Comparison of ENCODE assay signal across 9 mouse cellular contexts in genomic region chr4:53437110-53437755, GRCm38 (mm10). TPM values are rescaled to one million over a fixed set of nuclear protein-coding genes. Genes with fewer than 3 reads are reported as not detected.
A peak's percentile ranks its signal among the peaks of the same experiment; 100 is the strongest.
DNase-seq lines count a peak whose midpoint lies in the region; ATAC-seq lines count a peak whose summit lies in the region.
"Had no signal": no experiment of that assay in that cellular context is flagged by ENCODE, and none has a peak within 500 bp of the region (broad histone marks: within the 10 kb centered on the region; RNA-seq: fewer than 3 reads in every experiment).

No protein-coding gene starts in this region.

- H3K4me3 ChIP-seq in kidney, embryonic 16.5 days (ENCODE audit: low read length) = no peak overlapping the region
- H3K4me3 ChIP-seq: lung, embryonic 15.5 days; neural tube, embryonic 15.5 days had no signal

- no peaks in the 10 kb centered on the region for H3K9me3 ChIP-seq in kidney, embryonic 16.5 days (ENCODE audit: low read length)
- H3K9me3 ChIP-seq: lung, embryonic 15.5 days; neural tube, embryonic 15.5 days had no signal

- H3K27ac ChIP-seq in kidney, embryonic 16.5 days (ENCODE audit: low read length) = no peak overlapping the region
- H3K27ac ChIP-seq: lung, embryonic 15.5 days; neural tube, embryonic 15.5 days had no signal

- H3K27me3 ChIP-seq in kidney, embryonic 16.5 days (ENCODE audit: insufficient read depth, low read length) = no peaks in the 10 kb centered on the region
- H3K27me3 ChIP-seq: lung, embryonic 15.5 days; neural tube, embryonic 15.5 days had no signal

- ATAC-seq in kidney, embryonic 16.5 days (ENCODE audit: low FRiP score, low TSS enrichment) = no peak
- ATAC-seq in megakaryocyte-erythroid progenitor cell, adult 5-6 weeks (replicated peaks; ENCODE audit: low FRiP score, low TSS enrichment, poor library complexity, severe bottlenecking) = no peak

- WGBS in kidney, embryonic 16.5 days = 51% methylated on average over 10 of the region's 10 CpGs

- H3K4me2 ChIP-seq in kidney, embryonic 16.5 days (replicated peaks; ENCODE audit: low read depth, low read length) = no peak overlapping the region
- H3K4me2 ChIP-seq: lung, embryonic 15.5 days; neural tube, embryonic 15.5 days had no signal

- peak; percentile 12 for DNase-seq in kidney, adult 11 months
- DNase-seq in NIH3T3 (ENCODE audit: low read depth) = peak; percentile 77
- DNase-seq in gastrocnemius, postnatal 10 days = peak; percentile 24
- DNase-seq in lung, postnatal 10 days = peak; percentile 35
- DNase-seq in ovary, postnatal 36 days (ENCODE audit: low spot score) = no peak

- H3K4me1 ChIP-seq in kidney, embryonic 16.5 days (ENCODE audit: insufficient read depth, low read length) = peaks cover 36% of the 10 kb centered on the region

- no peaks in the 10 kb centered on the region for H3K36me3 ChIP-seq in kidney, embryonic 16.5 days (ENCODE audit: insufficient read depth, low read length)
- H3K36me3 ChIP-seq: lung, embryonic 15.5 days; neural tube, embryonic 15.5 days had no signal

- H3K9ac ChIP-seq in kidney, embryonic 16.5 days (replicated peaks; ENCODE audit: low read length) = no peak overlapping the region
- H3K9ac ChIP-seq: lung, embryonic 15.5 days; neural tube, embryonic 15.5 days had no signal

RNA-seq across cellular contexts. Expression of gene Slc44a1, which starts 3.0 kb away (rescaled TPM):
- 15.2 and 33.7 TPM in 2 replicates for polyA plus RNA-seq in kidney, embryonic 16.5 days (2015; fragmentation: Nextera tagmentation; extraction: Ambion mirVana)
- 10 to 100 TPM; 34.6 to 39.2 TPM for total RNA-seq in gastrocnemius, postnatal 10 days (2021)
- total RNA-seq in megakaryocyte-erythroid progenitor cell, adult 5-6 weeks (2014; fragmentation: Nextera tagmentation) = 21.7 and 24.2 TPM in 2 replicates
- 18.0 and 21.5 TPM in 2 replicates for total RNA-seq in megakaryocyte-erythroid progenitor cell, adult 5-6 weeks (2017)
